Mouse (Mus musculus) heart, embryonic 12.5 days (tissue): ENCODE results near the gene Thtpa. TPM values are rescaled to one million over a fixed set of nuclear protein-coding genes. Genes with fewer than 3 reads are reported as not detected.

Experiments used
- ATAC-seq: fragments of 200-750 bp; cut with Nextera tagmentation; 2 replicates; pipeline ENCODE4 v1.8.0; 2017; ENCODE audit warnings: moderate TSS enrichment, moderate library complexity; ENCODE audit not compliant: insufficient number of reproducible peaks, low FRiP score
- H3K27ac ChIP-seq: fragments of 300-500 bp; sonication (generic); 2 replicates; pipeline ENCODE4 v1.5.1; 2016; ENCODE audit warnings: mild to moderate bottlenecking, moderate library complexity; ENCODE audit not compliant: poor library complexity, severe bottlenecking
- H3K27me3 ChIP-seq: fragments of 300-500 bp; sonication (generic); replicated peaks from 2 replicates; pipeline ENCODE4 v1.6.1; 2016; ENCODE audit warnings: mild to moderate bottlenecking, moderate library complexity
- H3K36me3 ChIP-seq: fragments of 300-500 bp; sonication (generic); 2 replicates; pipeline ENCODE4 v1.6.1; 2016; ENCODE audit warnings: mild to moderate bottlenecking, moderate library complexity
- H3K4me1 ChIP-seq: fragments of 300-500 bp; sonication (generic); replicated peaks from 2 replicates; pipeline ENCODE4 v1.6.1; 2016; ENCODE audit warnings: mild to moderate bottlenecking
- H3K4me2 ChIP-seq: fragments of 300-500 bp; sonication (generic); 2 replicates; pipeline ENCODE4 v1.6.1; 2016; ENCODE audit warnings: mild to moderate bottlenecking, moderate library complexity
- H3K4me3 ChIP-seq: fragments of 300-500 bp; sonication (generic); 2 replicates; pipeline ENCODE4 v1.5.1; 2016; ENCODE audit warnings: mild to moderate bottlenecking
- H3K9ac ChIP-seq: fragments of 300-500 bp; sonication (generic); 2 replicates; pipeline ENCODE4 v1.6.1; 2016; ENCODE audit warnings: mild to moderate bottlenecking, moderate library complexity
- H3K9me3 ChIP-seq: fragments of 300-500 bp; sonication (generic); replicated peaks from 2 replicates; pipeline ENCODE4 v1.6.1; 2016; ENCODE audit warnings: mild to moderate bottlenecking, moderate library complexity
- WGBS: fragments of 180-500 bp; shearing (Covaris S2); methylation state at CpG from one replicate; pipeline ENCODE4 v1.1.7; 2016; 5-methylcytosine and 5-hydroxymethylcytosine counted together
- polyA plus RNA-seq: library from polyadenylated mRNA; unstranded; fragments of >200 nt; fragmentation: Nextera tagmentation; extraction: Ambion mirVana; gene quantifications from 2 replicates; pipeline ENCODE4 v1.2.1, GENCODE M21; 2016

Thtpa gene
- polyA plus RNA-seq, 1 experiment from 2014 or later, result 14.8 TPM

GRCm38 (mm10) chr14:55118852-55119251 is 24.3 kb downstream of the Thtpa start:
- no peak overlapping the region for H3K27ac ChIP-seq
- no peaks in the 10 kb centered on the region for H3K36me3 ChIP-seq
- no peak overlapping the region for H3K4me2 ChIP-seq
- no peaks in the 10 kb centered on the region for H3K9me3 ChIP-seq
- H3K27me3 ChIP-seq, result peaks cover 45% of the 10 kb centered on the region
- no peak overlapping the region for H3K4me3 ChIP-seq
- H3K9ac ChIP-seq, result no peak overlapping the region
- ATAC-seq, result no peak
- H3K4me1 ChIP-seq, result peaks cover 39% of the 10 kb centered on the region
- WGBS, result 75% methylated on average over 4 of the region's 4 CpGs

DNA sequence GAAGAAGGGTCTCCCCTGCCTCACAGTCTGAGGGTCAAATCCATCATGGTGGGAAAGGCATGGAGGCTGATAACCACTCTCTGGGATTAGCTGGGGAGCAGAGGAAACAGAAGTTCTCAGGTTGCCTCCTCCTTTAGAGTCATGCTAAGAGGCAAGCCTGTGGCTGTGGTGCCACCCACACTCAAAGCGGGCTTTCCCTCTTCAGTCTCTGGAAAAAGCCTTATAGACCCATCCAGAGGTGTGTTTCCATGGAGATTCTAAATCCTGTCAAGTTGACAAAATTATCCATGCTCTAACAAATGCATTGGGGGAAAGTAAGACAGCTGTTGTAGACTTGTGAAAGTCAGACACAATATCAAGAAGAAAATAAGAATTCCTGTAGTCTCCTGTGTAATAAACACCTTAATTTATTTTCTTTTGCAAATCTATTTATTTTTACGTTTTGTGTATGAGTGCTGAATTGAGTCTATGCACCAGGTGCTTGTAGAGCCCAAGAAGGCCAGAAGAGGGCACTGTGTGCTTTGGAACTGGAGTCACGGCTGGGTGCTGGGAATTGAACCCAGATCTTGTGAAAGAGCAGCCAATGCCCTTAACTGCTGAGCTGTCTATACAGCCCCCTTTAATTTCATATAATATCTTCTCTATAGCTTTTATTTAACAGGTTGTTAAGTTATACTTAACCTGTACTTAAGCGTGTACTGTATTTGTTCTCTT is 25.0 kb downstream of the Thtpa start:
- H3K9me3 ChIP-seq, result no peaks in the 10 kb centered on the region
- H3K27ac ChIP-seq, result no peak overlapping the region
- H3K4me1 ChIP-seq, result peaks cover 33% of the 10 kb centered on the region
- no peak for ATAC-seq
- no peaks in the 10 kb centered on the region for H3K36me3 ChIP-seq
- no peak overlapping the region for H3K4me3 ChIP-seq
- H3K9ac ChIP-seq, result no peak overlapping the region
- peaks cover 43% of the 10 kb centered on the region for H3K27me3 ChIP-seq
- WGBS, result 72% methylated on average over 4 of the region's 4 CpGs
- H3K4me2 ChIP-seq, result no peak overlapping the region

DNA sequence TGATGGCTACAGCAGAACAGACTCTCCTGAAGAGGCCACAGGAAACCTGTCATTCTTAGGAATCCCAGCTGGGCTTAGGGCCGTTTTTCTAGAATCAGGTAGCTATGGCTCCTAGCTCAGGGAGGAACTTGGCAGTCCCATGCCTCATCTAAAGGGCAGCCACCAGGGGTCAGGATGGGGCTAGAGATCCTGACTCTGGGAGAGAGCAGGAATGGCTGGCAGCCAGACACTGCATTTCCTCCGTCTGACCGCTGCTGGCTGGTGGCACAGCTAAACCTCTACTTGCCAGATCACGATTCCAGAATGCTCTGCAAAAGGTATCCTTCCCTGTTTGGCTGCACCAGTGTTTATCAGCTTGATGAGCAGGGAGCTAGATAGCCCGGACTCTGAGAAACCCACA is 27.4 kb downstream of the Thtpa start:
- Histone ChIP-seq H3K4me3 (no peak overlapping the region), H3K4me2 (peak overlapping the region; percentile 58), H3K4me1 (peaks cover 9% of the 10 kb centered on the region), H3K36me3 (no peaks in the 10 kb centered on the region), H3K9ac (peak overlapping the region; percentile 46), H3K27ac (no peak overlapping the region), H3K27me3 (peaks cover 21% of the 10 kb centered on the region), H3K9me3 (no peaks in the 10 kb centered on the region)
- 2% methylated on average over 5 of the region's 5 CpGs for WGBS
- ATAC-seq, result peak; percentile 82

DNA sequence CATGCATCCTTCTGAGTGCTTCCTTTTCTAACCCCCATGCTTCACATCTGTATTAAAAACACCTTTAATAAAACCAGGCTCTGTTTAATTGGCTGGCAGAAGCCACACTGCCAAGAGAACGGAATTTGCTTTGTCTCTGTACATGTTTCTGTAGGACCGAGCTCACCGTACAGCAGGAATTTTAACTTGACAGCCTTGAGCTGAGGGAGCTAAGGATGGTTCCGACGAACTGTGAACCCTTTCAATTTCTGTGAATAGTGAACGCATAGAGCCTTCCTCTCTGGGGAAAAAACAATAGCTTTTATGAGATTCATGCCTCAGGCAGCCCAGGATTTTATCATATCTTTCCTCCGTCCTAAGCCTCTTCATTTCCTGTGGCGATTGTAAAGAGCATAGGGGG is 27.8 kb downstream of the Thtpa start:
- Histone ChIP-seq H3K9me3 (no peaks in the 10 kb centered on the region), H3K9ac (peak overlapping the region; percentile 46), H3K4me1 (peaks cover 9% of the 10 kb centered on the region), H3K27ac (no peak overlapping the region), H3K4me2 (peak overlapping the region; percentile 58), H3K36me3 (no peaks in the 10 kb centered on the region), H3K27me3 (peaks cover 16% of the 10 kb centered on the region), H3K4me3 (no peak overlapping the region)
- ATAC-seq, result no peak
- 31% methylated on average over 8 of the region's 8 CpGs for WGBS

DNA sequence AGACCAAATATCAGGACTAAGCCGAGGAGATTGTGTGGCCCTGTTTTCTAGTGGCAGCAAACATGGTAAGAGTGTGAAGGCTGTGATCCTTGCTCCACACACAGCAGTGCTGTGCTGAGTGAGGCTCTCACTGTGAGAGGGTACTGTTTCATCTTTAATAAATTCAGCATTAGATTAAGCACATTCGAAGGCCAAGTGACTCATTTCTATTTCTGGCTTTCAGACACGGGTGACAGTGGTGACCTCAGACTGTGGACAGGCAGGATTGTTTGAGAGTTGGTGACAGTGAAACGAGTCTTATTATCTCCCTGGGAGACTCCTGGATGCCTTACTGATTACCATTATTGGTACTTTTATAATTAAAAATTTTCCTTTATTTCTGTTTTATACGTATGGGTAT is 31.1 kb downstream of the Thtpa start:
- Histone ChIP-seq H3K27ac (no peak overlapping the region), H3K4me3 (no peak overlapping the region), H3K36me3 (no peaks in the 10 kb centered on the region), H3K4me1 (peaks cover 9% of the 10 kb centered on the region), H3K27me3 (peaks cover 6% of the 10 kb centered on the region; the same call in 1 of the 2 replicates), H3K4me2 (no peak overlapping the region), H3K9me3 (no peaks in the 10 kb centered on the region), H3K9ac (no peak overlapping the region)
- ATAC-seq, result no peak
- 58% methylated on average over 5 of the region's 5 CpGs for WGBS

GRCm38 (mm10) chr14:55126521-55126920 is 31.9 kb downstream of the Thtpa start:
- ATAC-seq, result no peak
- Histone ChIP-seq H3K36me3 (no peaks in the 10 kb centered on the region), H3K27me3 (peaks cover 6% of the 10 kb centered on the region; the same call in 1 of the 2 replicates), H3K4me1 (peaks cover 9% of the 10 kb centered on the region), H3K27ac (no peak overlapping the region), H3K4me3 (no peak overlapping the region), H3K9ac (no peak overlapping the region), H3K4me2 (no peak overlapping the region), H3K9me3 (no peaks in the 10 kb centered on the region)
- WGBS, result 81% methylated on average over 7 of the region's 7 CpGs

DNA sequence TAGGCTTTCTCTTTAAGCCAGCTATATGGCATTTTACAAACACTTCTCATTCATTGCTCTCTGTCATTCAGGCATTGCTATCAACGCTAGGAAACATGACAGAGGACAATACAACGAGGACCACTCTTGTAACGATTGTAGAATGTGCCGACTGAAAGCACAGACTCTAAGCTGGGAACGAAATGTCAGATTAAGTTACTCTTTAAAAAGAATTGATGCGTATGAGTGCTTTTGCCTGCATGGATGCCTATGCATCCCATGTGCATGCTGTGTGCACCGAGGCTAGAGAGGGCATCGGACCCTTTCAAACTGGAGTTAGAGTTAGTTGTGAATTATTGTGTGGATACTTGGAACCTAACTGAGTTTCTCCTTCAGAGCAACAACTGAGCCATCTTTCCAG is 41.1 kb downstream of the Thtpa start:
- ATAC-seq, result no peak

GRCm38 (mm10) chr14:55139313-55139712 is 44.7 kb downstream of the Thtpa start:
- Histone ChIP-seq H3K9me3 (no peaks in the 10 kb centered on the region), H3K4me1 (peaks cover 6% of the 10 kb centered on the region; the same call in 1 of the 2 replicates), H3K4me3 (no peak overlapping the region), H3K4me2 (no peak overlapping the region), H3K36me3 (no peaks in the 10 kb centered on the region), H3K9ac (no peak overlapping the region), H3K27me3 (0 out of 2 replicates have a peak, but pooled peaks cover 4% of the 10 kb centered on the region), H3K27ac (no peak overlapping the region)
- WGBS, result 54% methylated on average over 7 of the region's 7 CpGs
- no peak for ATAC-seq

More for the DNA sequence above, 41.1 kb downstream of the Thtpa start:
- H3K4me3 ChIP-seq, result no peak overlapping the region
- WGBS, result 65% methylated on average over 8 of the region's 8 CpGs
- H3K36me3 ChIP-seq, result no peaks in the 10 kb centered on the region
- no peak overlapping the region for H3K4me2 ChIP-seq
- no peak overlapping the region for H3K27ac ChIP-seq
- 0 out of 2 replicates have a peak, but pooled peaks cover 4% of the 10 kb centered on the region for H3K27me3 ChIP-seq
- H3K9ac ChIP-seq, result no peak overlapping the region
- no peaks in the 10 kb centered on the region for H3K9me3 ChIP-seq
- no peaks in the 10 kb centered on the region; the same call in 1 of the 2 replicates for H3K4me1 ChIP-seq

DNA sequence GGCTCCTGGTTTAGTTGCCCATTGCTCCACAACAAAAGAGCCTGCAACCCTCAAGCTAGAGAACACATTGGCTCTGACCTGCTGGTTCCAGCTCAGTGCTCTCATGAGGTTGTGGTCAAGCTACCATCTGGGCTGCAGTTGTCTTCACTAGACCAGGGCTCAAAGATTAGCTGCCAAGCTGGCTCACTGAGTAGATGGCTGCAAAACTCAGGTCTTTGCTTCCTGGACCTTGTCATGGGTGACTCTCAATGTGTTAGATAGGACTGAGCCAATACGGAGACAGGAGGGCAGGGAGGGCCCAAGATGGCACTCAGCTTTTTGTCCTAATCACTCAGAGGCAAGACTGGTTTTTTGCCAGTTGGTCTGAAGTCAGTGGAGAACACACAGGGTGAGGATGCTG is 51.7 kb downstream of the Thtpa start:
- Histone ChIP-seq H3K36me3 (no peaks in the 10 kb centered on the region), H3K27ac (no peak overlapping the region), H3K4me2 (no peak overlapping the region), H3K4me3 (no peak overlapping the region), H3K9me3 (no peaks in the 10 kb centered on the region), H3K4me1 (peaks cover 22% of the 10 kb centered on the region; the same call in 1 of the 2 replicates), H3K27me3 (0 out of 2 replicates have a peak, but pooled peaks cover 3% of the 10 kb centered on the region), H3K9ac (no peak overlapping the region)
- WGBS, result 89% methylated on average over 1 of the region's 1 CpGs
- no peak for ATAC-seq

DNA sequence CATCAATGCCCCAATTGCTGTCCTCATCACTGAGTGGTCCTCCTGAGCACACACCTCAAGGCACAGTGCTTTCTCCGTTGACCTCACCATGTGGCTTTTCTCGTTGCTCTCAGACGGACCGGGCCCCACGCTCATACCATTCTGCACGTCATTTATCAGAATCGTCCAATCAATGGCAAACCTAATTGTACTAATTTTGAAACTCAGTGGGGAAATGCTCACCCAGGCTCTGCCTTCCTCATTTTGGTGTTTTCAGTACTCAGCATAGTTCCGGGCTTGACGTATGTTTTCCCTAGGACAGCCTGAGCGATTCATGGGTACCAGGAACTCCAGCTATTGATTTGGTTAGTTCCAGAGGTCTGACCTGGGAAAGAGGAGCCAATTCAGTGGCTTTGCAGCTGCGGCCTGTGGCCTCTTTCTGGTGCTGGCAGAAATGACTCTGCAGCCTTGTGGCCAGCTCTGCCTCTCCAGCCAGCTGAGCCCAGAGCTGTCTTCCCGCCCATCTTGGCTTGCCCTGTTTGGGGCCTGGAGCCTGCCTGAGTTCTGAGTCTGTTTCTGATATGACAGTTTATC is 52.3 kb downstream of the Thtpa start:
- WGBS, result 82% methylated on average over 12 of the region's 12 CpGs
- no peak overlapping the region for H3K4me3 ChIP-seq
- H3K27ac ChIP-seq, result no peak overlapping the region
- no peak overlapping the region for H3K4me2 ChIP-seq
- H3K27me3 ChIP-seq, result 0 out of 2 replicates have a peak, but pooled peaks cover 3% of the 10 kb centered on the region
- H3K9ac ChIP-seq, result no peak overlapping the region
- H3K36me3 ChIP-seq, result no peaks in the 10 kb centered on the region
- no peak for ATAC-seq
- peaks cover 21% of the 10 kb centered on the region; the same call in 1 of the 2 replicates for H3K4me1 ChIP-seq
- H3K9me3 ChIP-seq, result no peaks in the 10 kb centered on the region

DNA sequence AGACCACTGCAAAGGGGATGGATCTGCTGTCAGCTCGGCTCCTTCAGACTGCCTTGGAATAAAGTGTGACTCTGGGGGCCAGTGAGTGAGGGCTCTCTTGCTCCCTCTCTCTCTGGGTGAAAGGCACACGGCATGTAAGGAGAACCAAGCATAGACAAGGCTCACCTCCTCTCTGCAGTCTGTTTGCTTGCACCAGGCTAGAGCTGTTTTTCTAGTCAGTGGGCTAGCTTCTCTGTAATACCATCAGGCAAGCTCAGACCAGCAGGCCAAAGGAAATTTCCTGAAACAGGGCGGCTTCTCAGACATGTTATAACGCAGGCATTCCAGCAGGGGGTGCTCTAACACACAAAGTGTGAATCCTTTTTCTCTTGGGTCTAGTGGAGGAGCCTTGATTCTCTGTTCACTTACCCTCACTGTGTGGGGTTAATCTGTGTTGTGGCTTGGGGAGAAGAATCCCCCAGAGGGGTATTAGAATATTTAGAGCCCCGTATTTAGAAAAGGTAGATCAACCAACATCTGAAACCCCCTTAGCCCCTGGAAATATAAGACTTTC is 53.9 kb downstream of the Thtpa start:
- Histone ChIP-seq H3K9ac (no peak overlapping the region), H3K36me3 (no peaks in the 10 kb centered on the region), H3K27me3 (0 out of 2 replicates have a peak, but pooled peaks cover 3% of the 10 kb centered on the region), H3K4me1 (peaks cover 16% of the 10 kb centered on the region; the same call in 1 of the 2 replicates), H3K27ac (no peak overlapping the region), H3K4me3 (no peak overlapping the region), H3K4me2 (no peak overlapping the region), H3K9me3 (no peaks in the 10 kb centered on the region)
- ATAC-seq, result no peak
- WGBS, result 36% methylated on average over 5 of the region's 5 CpGs
